Mouse (Mus musculus): ENCODE data around the gene 1110057P08Rik.

DNA sequence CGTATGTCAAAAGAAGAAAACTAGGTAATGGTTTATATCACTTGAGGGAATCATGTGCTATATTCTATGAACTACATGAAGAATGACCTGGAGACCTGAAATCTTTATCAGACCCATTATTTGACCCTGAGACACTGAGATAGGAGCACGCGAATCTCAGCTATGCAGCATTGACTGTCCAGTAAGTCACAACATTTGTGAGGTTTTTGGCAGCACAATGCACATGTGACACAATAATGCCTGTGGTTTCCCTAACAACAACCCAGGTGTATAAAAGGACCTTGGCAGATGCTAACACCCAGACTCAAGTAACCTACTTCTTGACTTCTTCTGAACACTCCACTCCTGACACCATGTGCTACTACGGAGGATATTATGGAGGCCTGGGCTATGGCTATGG lies 16.9 kb upstream of the 1110057P08Rik start, which contains the start of gene Gm9789:
- TF ChIP-seq EP300 (optimal IDR thresholded peaks at IDR 0.05) (no peak), CTCF (IDR thresholded peaks at IDR 0.05; ENCODE audit: low read depth) (no peak)

All from stomach, postnatal 0 days (tissue).